Mouse (Mus musculus) cerebellum, adult 9-11 months (tissue): ENCODE measurements around the gene Wwc2.

Experiments
- DNase-seq: peaks from one replicate; pipeline ENCODE4 v3.0.0; 2022

The Wwc2 gene

GRCm38 (mm10) chr8:47989211-47989610 is 1.5 kb downstream of the Wwc2 start:
- DNase-seq = no peak

DNA sequence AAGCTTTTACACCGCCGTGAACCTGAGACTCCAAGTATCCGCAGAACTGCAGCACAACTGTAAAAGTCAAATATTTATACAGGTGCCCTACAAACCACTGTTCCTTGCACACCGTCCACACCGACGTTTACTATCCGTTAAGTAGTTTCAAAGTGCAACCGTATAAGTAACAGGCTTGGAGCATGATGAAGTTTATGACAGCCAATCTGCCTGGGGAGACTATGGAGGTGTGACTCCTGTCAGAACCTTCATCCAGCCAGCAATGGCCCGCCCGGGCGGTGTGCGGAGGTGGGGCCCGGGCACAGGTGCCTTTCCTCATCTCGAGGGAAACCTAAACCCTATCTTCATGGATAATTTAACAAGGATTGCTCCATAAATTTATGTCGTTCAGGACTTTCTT is 2.6 kb downstream of the Wwc2 start:
- no peak for DNase-seq

DNA sequence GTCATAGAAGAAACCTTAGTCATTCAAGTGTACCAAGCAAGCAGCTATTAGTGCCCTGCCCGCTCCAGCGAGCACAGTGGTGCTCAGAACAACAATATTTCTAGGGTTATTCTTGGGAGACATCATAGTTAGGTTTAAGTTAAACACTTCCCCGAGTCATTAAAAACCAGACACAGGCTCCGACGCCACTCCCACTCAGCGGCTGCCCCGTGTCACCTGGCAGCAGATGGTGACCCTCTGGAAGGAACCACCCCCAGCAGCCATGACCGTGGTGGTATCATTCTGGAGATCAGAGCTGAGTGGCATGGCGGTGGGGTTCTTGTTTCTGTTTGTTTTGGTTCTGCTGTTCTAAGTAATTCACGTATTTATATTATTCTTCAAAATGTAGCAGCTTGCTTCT is 5.1 kb downstream of the Wwc2 start:
- DNase-seq = no peak

DNA sequence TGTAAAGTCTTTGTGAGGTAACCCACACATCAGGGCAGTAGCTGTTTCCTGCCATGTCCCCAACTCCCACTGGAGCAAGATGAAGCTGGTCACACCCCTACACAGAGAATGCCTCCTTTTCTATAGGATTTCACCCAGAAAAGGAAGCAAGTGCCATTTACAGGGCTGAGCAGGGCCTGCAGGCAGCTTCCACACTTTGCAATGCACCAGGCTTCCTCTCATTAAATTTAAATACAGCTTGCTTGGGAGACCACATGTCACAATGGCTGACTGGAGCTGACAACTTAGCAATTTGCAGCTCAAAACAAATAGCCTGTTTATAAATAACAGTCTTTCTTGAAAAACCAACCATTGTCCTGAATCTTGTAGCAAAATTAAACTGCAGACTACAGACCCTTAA is 5.5 kb downstream of the Wwc2 start:
- DNase-seq = no peak

- DNase-seq = no peak
Measured at GRCm38 (mm10) chr8:47981075-47981474, 9.6 kb downstream of the Wwc2 start.

DNA sequence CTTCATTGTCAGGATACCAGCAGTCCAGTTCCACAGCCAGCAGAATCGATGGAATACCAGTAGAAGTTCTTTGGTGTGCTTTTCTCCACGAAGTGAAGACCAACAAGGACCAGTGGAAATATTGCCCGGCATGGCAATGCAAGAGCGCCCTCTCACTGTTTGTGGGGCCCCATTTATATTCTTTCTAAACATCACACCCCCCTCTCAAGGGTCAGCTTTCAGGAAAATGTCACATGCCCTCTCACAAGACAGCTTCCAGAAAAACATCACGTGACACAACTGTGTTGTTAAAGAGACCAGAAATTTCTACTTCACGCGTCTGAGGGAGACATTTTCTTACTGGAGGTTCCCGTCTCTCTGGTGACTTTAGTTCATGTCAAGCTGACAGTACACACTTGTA is 10.8 kb downstream of the Wwc2 start:
- DNase-seq = no peak

DNA sequence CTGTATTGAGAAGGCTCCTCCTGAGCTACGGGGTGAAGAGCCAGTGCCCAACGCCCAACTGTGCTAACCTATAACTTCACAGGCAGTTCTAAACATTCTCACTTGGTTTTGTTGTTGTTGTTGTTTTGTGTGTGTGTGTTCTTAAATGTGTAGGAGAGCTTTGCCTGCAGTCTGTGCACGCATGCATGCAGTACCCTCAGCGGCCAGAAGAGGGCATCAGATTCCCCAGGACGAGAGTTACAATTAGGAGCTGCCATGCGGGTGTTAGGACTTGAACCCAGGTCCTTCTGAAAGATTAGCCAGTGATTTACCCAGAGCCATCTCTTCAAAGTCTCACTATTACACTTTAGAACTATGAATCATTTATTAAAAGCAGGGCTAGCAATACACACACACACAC is 12.0 kb downstream of the Wwc2 start:
- DNase-seq = no peak

- DNase-seq = no peak
Measured at GRCm38 (mm10) chr8:47974963-47975314, 15.8 kb downstream of the Wwc2 start.

DNA sequence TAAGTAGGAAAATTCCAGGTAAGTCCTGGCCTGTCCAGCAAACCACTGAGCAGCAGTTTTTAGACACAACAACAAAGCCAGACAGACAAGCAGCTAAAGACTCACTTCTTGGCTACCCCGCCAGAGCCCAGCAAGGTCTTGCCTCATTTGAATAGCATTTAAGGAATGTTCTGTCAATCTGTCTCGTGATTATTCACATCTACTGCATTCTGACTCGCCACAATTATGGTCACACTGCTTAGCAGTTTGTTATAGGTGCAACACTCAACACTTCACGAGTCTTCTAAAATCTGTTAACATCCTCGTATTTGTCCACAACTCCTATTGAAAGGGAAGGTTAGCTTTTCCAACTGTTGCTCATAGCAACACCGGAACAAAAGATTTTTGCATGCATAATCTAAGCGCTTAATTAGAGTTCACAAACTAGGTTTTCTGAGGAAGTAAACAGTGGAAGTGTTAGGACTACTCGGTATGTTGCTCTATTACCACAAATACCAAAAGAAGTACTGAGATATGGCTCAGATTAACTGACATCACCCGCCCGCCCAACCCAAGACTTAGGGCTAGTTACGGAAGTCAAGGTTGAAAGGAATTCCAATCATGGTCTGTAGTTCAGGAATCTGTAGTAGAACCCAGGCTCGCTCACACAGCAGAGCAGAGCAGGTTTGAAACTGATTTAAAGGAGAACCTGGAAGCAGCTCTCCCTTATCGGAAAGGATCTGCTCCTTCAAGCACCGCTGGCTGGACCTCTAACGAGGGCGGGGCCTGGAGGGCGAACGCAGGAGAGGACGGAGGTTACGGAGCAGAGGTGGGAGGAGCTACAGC is 16.4 kb downstream of the Wwc2 start:
- DNase-seq = no peak

GRCm38 (mm10) chr8:47971121-47971520 is 19.6 kb downstream of the Wwc2 start:
- DNase-seq = no peak

DNA sequence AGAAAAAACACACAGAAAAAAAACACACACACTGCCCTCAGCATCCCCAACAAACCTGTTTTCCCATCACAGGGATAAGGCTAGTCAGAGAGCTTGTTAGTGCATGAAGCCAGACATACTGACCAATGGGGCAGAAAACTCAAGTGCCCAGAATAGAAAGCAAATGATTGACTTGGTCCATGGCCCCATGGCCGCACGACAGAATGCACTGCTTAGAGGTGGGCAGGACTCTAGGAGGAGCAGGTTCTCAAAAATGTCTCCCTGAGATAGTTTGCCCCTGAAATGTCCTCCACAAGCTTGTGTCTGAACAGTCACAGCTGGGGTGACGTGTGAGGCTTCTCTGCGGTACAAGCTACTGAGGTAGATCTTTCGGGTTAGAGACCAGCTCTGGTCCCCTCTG is 20.1 kb downstream of the Wwc2 start:
- DNase-seq = no peak

DNA sequence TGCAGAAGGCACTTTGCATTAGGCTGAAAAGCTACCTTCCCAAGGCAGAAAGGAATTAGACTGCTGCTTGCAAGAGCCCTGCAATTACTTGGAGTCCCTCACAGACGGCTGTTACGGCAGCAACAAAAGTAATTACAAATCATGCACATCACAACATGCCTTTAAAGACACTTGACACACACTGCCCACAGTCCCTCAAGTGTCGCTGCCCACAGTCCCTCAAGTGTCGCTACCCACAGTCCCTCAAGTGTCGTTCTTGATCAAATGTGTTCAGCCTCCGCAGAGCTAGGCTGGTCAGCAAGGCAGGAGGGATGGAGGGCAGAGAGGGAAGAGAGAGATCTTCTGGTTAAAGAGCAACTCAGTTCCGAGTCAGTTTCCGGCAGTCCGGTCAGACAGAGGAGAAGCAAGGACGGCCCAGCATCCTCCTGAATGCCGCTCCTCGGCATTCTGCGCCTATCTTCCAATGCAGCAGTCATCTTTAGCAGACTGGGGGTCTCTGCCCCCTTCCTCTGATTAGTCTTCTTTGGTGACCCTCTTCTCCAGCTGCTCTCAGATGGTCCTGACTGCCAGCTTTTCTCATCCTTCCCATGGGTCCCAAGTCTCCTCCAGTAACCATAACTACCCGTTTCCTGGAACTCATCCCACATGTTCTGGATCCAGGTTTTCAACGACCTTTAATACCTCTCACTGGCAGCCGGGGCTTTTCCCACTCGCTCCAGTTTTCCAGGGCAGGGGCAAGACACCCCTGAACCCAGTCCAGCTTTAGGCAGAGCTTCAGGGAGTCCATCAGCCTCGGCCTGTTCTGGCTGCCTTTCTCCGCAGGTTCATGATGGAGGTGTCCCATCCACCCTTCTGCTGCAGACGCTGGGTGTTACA is 23.4 kb downstream of the Wwc2 start:
- DNase-seq = no peak

- no peak for DNase-seq
Measured at GRCm38 (mm10) chr8:47962484-47962883, 28.2 kb downstream of the Wwc2 start.

- DNase-seq = no peak
Measured at GRCm38 (mm10) chr8:47962005-47962404, 28.7 kb downstream of the Wwc2 start.

- no peak for DNase-seq
Measured at GRCm38 (mm10) chr8:47957560-47957959, 33.2 kb downstream of the Wwc2 start.

GRCm38 (mm10) chr8:47951380-47951932 is 39.3 kb downstream of the Wwc2 start:
- no peak for DNase-seq

GRCm38 (mm10) chr8:47948836-47949235 is 41.9 kb downstream of the Wwc2 start:
- no peak for DNase-seq

- DNase-seq = no peak
Measured at GRCm38 (mm10) chr8:47947672-47948618, 42.8 kb downstream of the Wwc2 start.

DNA sequence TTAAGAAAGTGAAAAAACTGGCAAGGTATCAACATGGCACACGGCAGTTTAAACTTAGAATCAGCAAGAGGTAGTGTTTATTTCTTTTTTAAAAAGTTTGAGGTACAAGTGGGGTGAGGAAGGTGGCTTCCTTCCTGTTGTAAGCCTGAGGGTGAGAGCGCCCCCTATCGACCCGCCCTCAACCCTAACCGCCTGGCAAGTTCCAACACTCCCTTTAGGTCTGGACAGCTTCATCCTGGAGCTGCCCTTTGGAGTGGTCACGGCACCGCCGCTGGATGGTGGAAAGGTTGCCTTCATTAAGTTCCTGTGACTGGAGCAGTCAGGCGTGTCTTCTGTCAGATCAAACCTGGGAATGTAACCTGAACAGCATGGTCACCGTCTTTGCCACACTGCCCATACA is 47.7 kb downstream of the Wwc2 start:
- no peak for DNase-seq

- no peak for DNase-seq
Measured at GRCm38 (mm10) chr8:47941028-47941427, 49.7 kb downstream of the Wwc2 start.

GRCm38 (mm10) chr8:47939933-47940870 is 50.5 kb downstream of the Wwc2 start:
- no peak for DNase-seq

- DNase-seq = no peak
Measured at GRCm38 (mm10) chr8:47939217-47939616, 51.5 kb downstream of the Wwc2 start.
